Mouse (Mus musculus) ES-Bruce4 (cell line): Measurements from ENCODE around the gene Nfil3.

Experiments
- CTCF ChIP-seq: IDR thresholded peaks from one replicate; pipeline ENCODE4 v1.8.1; 2011; ENCODE audit warnings: low read depth, low read length
- EP300 ChIP-seq: IDR thresholded peaks from 2 replicates; pipeline ENCODE4 v1.6.1; 2011; ENCODE audit warnings: low read depth, low read length; ENCODE audit not compliant: insufficient read depth
- POLR2A ChIP-seq: IDR thresholded peaks from one replicate; pipeline ENCODE4 v1.8.1; 2011; ENCODE audit warnings: low read length; ENCODE audit not compliant: insufficient read depth

DNA sequence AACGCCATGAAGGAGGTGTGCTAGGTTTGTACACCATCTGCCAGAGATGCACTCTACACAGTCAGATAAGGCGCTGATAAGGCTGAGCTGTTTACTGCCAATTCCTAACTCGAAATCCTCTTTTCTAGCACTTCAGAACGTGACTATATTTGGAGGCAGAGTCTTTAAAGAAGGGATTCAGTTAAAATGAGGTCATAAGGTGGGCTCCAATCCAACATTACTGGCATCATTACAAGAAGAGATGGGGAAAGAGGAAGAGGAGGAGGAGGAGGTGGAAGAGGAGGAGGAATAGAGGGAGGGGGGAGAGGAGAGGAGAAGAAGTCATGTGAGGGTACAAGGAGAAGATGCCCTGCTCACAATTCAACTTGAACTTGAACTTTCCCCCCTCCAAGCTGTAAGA, 36.8 kb downstream of the Nfil3 start:
- no peak for TF ChIP-seq CTCF
- TF ChIP-seq EP300 = no peak
- no peak for TF ChIP-seq POLR2A
